Mouse (Mus musculus) R1 (cell line): ENCODE measurements around the gene Engase.

ENCODE experiments used
- DNase-seq: peaks from one replicate; pipeline ENCODE4 v3.0.0-alpha.2; 2018; ENCODE audit warnings: low read depth, low spot score

Engase gene

DNA sequence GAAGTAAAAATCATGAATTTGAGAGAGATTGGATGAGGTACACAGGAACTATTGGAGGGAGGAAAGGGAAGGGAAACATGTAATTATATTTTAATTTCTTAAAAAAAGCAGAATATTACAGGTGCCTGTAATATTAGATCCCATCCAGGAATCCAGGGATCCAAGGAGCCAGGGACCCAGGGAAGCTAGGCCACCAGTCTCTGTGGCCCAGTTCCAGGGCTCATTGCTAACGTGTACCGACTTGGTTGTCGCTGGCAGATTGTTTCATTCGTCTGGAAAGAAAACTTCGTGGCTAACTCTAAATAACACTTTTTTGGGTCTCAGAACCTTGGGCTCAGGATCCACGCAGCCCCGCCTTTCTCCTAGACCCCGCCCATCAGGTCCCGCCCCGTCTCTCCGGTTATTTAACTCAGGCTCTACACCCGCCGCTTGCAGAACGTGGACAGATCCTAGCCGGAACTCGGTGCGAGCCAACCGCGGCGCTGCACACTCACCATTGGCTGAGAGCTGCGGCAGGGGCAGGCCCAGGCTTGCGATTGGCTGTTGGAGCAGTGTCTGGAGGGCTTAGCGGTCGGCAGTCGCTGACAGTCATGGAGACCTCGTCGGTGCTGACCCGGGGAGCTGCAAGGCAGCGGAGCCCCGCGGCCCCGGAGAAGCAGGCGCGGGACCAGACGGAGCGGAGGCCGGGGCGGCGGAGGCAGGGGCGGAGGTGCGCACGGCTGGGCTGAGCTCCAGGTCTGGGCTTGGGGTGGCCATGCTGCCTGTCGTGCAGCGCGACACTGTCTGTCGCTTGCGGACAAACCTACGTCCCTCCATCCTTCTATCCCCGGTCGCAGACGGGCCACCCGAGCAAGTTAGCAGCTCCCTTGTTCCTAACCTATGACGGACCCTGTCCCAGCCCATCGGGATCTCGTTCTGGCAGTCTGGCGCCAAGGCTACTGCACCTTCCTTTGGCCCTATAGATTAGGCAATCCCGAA lies at the start of gene Engase:
Engase (plus strand) TSS at position 434 of the 978 bp plus-strand sequence.
- DNase-seq = peak; percentile 97

DNA sequence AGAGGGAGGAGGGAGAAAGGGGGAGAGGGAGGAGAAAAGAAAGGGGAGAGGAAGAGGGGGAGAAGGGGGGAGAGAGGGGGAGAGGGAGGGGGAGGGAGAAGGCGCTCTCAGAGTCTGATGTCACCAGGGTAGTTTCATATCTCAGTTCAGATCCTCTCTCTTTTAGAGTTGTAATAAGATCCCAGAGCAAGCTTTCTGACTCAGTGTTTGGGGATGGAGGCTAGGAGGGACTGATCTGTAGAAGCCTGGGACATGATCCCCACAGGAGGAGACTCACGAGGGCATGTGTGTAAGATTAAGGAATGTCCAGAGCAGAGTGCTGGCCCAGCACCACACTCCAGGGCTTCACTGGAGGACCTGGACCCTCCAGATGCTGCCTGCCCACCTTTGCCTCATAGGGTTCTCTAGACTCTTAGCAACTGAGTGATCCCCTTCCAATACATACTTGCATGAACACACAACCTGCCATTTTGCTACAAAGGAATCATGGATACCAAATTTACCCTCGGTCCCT lies 49.3 kb upstream of the Engase start:
- DNase-seq = no peak

DNA sequence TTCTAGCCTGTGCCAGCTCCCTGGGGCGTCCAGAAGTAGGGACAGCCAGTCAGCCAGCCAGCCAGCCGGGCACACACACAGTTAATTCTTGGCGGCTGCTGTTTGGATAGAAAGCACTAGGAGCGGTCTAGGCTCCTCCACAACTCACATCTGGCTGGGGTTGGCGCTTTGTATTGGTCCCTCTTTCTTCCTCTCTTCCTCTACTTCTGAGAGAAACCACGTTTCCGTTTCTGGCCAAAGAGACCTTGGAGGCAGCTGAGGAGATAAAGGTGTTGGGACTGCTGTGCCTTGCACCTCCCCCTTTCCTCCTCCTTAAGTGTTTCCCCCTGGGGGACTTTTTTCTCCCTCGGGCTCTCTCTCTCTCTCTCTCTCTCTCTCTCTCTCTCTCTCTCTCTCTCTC lies 48.6 kb upstream of the Engase start, which contains the start of gene C1qtnf1:
C1qtnf1 (plus strand) TSS at position 218 of the 400 bp plus-strand sequence.
- no peak for DNase-seq

DNA sequence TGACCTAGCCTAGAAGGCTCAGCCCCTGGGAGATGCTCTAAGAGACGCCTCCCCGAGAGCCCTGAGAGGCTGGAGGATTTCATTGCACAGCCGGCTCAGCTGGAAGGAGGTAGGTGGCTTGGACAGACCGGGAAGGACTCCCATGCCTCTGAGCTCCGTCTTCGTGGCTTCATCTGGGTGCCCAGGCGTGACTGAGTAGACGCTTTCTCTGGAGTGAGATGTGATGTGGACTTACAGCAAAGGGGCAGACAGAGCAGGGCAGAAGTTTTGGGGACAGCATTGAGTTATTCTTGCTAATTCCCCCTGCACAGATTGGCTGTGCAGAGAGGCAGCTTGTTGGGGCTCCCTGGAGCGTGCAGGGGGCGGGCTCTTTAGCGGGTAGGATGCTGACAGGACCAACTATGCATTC lies 48.2 kb upstream of the Engase start:
- DNase-seq = no peak

DNA sequence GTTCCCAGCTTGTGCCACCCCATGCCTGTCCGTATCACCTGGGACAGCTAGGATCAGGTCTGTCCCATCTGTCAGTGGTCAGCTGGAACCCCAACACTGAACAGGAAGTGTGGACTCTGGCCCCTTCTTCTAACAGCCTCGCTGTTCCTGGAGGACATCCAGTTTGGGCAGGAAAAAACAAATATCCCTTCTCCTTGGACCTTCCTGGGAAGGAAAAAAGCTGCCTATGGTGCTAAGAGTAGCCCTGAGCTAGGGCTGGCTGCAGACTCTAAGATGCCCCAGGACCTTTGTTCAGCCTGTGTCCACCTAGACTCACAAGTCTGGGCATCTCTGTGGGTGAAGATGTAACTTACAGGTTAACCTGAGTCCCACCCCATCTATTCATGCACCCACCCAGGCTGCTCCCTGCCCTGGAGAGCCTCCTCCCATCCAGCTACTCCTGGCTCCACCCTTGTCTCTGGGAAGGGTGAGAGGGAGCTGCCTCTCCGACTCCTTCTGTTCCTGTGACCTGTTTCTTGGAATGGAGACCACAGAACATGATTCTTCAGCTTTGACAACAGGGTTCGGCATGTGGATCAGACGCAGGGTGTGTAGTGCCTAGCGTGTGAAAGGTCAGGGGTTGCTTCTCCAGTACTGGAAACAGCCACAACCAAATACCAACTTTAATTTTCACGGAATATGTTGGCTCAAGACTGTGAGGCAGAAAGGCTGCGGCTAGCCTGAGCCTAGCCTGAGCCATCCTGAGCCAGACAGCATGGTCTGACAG lies 47.5 kb upstream of the Engase start:
- DNase-seq = no peak

DNA sequence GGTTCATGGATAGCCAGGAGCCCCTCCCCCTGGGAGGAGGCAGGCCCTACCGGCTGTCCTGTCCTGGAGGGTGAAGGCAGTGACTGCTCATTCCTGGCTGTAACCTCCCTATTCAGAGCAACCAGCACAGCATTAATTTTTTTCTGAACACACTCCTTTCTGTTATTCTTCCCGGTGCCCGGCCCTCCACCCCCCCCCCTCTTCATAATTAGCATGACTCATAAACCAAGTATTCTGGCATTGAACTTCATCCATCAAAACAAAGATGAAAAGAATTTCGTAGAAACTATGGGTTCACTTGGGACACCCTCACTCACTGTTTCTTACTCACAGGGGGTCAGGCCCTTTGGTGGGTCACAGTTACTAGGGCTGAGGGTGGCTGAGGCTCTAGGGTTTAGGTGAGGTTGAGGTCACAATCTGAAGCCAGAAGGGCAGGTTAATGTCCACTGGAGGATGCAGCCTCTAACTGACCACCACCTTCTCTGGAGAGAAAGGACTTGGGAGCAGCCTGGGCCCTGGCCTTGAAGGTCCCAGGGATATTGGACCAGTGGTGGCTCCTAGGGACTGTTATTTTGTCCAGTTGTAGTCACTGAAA lies 46.2 kb upstream of the Engase start:
- DNase-seq = no peak

DNA sequence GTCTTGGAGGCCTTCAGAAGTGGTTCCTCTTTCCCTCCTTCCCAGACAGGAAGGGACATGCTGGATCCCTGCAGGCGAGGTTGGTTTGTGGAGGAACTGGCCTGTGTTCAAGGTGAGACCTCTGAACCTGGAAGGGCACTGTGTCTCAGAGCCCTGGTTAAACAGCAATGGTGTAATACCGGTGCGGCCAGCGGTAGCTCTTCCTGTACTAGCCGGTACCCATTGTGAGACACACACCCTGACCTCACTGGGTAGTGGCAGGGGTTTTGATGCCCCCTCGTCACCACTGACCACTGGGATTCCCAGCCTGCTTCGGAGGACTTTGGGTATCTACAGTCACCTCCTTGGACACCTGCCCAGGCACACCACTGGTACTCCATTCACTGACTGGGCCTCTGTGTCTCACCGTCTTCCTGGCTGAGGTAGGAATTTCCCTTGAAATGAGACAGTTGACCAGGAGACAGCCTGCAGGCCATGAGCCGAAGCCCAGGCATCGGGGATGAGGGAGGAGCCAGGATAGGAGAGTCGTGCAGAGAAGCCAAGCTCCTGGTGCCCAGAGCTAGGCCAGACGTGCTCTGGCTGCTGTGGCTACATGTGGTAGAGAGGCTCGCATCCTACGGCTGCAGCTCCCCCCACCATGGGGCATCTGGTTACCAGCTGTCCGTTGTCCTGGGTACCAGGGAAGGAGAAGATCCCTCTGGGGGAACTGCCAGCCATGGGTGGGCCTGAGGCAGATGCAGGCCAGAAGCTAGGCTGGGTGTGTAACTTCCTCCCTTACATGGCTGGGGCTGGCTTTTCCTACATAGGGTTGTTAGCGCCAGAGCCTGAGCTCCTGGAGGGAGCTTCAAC lies 45.3 kb upstream of the Engase start:
- DNase-seq = no peak

DNA sequence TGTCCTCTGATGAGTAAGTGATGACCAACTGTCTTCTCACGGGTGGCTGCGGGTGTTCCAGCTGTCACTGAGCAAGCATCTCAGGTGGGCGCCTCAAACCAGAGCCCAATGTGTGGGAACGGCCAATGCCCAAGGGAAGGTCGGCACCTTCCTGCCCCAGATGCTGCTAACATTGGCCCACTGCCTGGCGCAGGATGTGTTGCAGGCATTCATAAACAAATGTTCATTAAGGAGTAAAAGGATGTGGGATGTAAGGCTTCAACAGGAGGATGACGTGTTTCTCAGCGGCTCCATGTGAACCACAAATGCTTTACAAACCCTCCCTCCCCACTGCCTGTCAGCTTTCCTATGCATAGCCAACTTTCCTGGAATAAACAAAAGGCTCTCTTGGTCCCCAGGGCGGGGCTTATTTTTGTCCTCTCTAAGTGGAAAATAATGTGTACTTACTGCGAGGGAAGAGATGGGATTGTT lies 43.2 kb upstream of the Engase start:
- DNase-seq = peak; percentile 30

DNA sequence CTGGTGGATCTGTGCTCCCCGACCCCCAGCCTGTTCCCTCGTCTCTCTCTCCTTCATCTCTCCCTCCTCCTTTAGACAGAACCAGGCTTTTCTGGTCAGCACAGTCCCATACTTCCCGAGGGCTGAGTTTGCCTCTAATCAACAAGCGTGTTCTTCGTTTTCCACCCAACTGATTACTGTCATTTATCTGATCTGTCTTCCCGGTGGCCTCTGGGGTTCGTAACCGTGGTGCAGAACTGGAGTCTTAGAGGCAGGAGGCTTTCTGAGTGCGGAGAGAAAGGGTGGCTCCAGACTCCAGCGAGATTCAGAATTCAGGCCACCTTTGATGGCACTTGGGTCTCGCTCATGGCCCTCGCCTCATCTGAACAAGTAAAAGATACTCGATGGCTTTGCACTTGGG lies 42.5 kb upstream of the Engase start:
- DNase-seq = no peak

DNA sequence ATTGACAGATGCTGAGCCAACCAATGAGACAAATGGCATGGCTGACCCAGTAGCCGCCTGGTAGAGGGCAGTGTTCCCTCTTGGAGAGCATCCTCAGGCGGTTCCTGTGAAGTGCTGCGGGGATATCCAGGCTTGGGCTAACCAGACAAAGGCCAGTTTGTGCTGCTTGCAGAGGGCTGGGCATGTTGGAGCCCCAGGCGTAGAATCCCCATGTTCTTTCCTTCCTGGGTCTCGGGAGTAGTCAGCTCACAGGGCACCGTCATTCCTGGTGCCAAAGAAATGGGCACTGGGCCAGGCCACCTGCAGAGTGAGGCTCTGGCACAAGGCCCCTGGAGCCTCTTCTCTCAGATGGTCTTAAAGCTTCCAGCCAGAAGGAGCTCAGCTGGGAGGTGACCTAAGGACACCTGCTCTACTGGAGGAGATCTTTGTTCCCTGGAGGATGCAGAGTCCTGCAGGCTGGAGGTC lies 40.1 kb upstream of the Engase start:
- DNase-seq = no peak

DNA sequence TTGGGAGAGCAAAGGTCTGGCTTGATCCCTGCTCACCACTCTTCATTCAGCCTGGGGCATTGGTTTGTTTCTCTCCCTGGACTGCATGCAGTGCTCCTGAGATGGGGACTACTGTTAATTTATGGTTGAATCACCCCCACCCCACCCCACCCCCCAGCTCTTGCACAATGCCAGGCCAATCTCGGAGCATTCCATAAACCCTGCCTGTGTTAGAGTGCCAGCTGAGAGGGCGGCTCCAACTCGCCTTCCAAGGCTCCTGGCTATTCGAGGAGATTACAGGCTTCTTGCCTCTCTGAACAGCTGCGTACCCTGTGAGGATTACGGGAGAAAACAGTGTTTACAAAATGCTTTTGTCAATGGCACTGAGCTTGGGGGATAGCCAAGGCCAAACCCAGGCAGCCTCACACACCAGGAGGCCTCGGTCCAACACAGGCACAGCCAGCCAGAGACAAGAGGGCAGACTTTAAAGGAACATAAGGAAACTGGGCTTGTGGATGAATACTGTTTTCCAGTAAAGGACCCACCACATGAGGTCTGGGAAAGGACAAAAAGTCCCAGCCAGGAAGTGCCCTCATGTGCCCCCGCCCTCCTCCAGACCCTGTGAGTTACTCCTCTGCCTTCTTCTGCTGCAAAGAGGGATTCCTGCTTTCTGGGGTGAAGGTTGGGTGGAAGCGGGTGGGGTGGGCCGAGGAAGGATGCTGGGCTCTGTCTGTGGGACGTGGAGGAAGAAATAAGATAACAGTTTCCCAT lies 37.8 kb upstream of the Engase start:
- no peak for DNase-seq

DNA sequence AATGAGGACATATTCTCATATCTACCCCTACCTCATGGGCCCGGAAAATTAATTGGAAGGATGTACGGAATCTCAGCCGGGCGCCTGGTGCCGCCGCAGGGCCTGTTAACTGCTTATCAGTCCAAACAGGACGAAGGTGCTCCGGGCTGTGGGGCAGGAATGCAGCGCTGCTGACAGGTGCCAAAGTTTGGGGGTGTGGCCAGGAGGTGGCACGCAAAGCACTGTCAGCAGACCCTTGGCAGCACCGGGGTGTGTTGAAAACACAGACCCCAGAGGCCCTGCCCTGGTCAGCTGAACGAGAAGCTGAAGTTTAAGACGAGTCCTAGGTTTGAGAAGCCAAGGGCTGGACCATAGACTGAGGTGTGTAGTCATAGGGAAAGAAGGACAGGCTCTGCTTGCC lies 33.9 kb upstream of the Engase start:
- DNase-seq = no peak

DNA sequence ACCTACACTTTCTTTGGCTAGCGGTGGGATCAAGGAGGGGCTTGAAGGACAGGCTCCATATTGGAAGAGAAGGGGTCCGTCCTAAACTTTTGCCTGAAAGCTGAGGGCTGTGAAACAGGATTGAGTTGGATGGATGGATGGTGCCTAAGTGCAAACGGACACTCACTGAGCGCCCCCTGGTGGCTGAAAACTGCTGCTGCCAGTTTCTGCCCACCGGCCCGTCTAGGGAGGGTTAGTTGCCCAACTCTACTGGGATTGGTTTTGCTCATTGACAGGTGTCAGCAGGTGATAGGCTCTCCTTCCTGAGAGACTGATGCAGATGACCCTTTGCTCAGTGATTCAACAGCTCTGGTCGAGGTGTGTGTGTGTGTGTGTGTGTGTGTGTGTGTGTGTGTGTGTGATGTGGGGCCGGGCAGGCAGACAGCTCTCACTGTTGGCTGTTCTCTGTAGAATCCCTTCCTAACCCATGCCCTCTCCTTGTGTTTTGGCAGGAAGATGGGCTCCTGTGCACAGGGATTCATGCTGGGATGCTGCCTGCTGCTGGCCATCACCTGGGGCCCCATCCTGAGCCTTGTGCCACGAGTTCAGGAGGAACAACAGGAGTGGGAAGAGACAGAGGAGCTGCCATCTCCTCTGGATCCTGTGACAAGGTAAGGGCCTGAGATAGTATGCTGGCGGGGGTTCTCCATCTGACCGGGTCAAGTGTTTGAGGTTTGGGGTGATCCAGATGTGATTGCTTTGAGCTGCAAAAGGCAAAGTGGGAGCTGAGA lies 33.2 kb upstream of the Engase start:
- DNase-seq = peak; percentile 52

DNA sequence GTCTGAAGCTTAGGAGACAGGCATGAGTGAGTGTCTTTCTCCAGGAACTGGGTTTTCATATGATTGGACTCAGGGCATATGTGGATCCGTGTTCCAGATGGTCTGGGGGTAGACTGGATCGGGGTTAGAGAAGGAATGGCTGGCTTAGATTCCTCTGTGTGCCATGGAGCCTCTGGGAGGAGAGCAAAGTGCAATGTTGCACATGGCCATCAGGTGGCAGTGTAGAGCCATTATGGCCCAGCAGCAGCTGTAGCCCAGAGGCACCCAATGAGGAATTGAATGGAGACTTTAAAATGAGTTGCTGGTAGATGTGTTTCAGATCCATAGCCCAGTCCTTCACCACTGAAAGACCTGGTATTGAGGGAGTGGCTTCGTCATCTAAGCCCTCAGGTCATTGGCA lies 30.8 kb upstream of the Engase start:
- peak; percentile 66 for DNase-seq

DNA sequence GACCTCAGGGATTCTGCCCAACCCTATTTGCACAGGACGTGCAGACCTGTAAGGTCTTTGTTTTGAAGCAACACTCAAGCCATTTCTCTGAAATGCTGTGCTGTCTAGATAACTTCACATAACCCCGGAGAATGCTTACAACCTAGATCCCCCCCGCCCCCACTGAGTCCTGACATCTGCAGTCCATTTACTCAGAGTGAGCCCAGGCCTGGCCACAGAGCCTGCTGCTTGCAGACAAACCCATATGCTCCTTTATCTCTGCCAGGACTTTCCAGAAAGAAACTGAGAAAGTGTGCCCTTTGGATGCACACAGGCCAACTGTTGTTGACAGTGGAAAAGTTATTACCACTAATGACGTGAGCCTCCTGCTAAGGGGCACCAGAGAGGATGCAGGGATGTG lies 29.3 kb upstream of the Engase start:
- no peak for DNase-seq

DNA sequence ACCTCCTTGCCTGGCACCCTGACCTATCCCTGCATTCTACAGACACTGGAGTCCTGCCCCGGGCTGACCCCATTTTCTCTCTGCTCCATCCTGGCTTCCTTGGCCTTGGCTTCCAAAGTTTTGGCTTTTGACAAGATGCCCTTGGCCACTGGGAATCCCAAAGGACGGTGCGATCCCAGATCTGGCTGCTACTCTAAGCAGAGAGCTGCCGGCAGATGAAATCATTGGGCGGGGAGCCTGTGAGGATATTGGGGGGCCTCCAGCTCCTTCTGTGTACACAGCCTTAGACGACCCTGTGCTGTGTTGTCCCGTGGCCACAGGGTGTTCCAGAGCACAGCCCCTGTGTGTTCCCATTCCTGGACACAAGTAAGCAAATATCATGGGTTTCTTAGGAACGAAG lies 28.2 kb upstream of the Engase start:
- DNase-seq = no peak

DNA sequence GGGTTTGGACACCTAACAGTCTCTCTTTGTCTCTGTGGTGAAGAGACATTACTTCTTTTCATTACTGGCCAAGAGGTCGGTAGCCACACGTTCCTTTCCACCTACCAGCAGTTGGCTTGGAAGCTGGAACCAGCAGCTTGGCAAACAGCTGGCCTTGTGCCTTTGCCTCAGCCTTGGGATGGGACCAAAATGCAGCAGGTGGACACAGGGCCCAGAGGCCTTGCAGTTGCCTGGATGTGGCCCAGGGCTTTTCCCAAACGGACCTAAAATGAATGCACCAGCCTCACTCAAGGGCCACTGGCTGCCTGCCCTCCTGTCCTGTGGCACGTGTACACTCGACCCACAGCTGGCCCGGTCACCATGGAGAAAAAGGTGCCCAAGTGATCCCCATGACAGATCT lies 25.4 kb upstream of the Engase start:
- DNase-seq = no peak

DNA sequence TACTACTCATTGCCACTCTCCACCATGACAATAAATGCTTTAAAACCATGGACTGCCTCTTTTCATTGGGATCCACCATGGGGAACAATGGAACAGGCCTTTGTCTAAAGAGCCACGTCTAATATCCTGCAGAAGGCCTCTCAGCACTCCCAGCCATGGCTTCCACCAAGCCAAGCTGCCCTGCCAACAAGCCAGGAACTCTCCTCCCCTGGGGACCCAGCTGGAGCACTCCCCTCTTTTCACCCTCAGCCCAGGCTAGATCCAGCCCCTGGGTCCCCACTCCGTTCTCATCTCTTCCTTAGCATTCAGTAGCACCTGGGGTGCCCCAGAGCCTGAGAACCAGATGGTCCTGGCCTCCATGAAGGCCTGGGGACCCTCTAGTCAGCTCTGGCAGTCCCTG lies 23.7 kb upstream of the Engase start:
- DNase-seq = no peak
